Mouse (Mus musculus): Measurements from ENCODE around the gene Pla2g2f.

Gene Pla2g2f

DNA sequence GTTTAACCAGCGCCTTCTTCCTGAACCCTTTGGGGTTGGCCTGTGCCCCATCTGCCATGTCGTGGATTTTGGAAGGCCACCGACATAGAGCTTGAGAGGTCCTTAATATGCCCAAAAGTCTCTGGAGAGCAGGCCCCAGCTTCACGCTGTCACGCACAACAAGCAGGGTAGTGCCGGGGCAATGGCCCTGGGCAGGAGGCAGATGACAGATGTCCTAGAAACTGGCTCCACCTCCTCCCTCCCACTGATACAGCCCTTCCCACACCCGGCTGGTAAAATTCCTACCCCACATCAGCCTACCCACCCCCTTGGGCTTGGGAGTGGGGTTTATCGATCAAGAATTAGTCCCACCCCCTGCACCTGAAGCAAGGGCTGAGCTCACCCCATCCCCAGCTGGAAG is at the start of gene Pla2g2f:
Gene Pla2g2f, minus strand, starts transcription at position 211 of the 400 bp plus-strand sequence.
- no peak for DNase-seq (ENCODE audit: low read depth, low spot score)

DNA sequence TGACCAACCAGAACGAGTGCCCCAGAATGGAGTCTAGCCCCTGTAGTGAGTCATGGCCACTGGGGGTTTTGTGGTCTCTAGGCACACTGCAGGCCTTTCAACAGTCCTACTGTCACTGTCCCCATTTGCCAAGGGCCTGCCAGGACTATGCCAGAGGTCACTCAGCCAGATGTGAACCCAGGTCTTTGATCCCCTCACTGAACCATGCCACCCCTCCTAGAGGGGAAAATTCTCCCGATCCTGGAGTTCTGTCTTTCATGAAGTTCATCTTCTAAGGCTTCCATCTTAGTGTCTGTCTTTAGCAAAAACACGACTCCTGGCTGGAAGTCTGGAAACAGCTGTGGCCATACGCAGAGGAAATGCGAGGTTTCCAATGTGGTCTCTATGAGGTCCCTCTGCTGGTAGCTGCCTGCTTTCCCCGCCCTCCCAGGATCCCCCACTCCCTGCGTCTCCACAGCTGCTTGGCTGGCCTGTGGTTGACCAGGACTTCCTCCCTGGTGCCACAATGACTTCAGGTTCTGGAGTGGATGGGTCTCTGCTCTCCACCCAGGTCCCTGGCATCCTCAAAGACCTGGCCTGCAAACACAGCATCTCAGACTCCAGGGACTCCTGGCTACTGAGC is 49.6 kb upstream of the Pla2g2f start:
- DNase-seq (ENCODE audit: low read depth, low spot score) = no peak

DNA sequence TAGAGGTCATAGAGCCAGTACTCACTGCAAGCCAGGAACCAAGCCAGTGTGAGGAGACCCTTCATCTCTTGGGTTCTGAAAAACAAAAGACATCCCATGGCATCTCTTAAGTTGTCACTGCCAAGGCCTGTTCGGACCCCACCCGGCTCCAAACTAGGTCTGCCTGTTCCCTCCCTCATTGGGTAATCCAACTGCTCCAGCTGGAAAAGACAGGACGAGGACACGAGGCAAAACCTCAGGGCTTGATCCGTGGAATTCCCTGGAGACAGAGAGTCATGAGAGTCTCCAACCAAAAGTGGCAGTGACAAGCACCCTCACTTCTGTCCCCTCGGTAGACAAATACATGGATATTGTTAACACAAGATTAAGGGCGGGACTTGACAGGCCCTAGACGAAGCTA is 48.7 kb upstream of the Pla2g2f start:
- no peak for DNase-seq (ENCODE audit: low read depth, low spot score)

DNA sequence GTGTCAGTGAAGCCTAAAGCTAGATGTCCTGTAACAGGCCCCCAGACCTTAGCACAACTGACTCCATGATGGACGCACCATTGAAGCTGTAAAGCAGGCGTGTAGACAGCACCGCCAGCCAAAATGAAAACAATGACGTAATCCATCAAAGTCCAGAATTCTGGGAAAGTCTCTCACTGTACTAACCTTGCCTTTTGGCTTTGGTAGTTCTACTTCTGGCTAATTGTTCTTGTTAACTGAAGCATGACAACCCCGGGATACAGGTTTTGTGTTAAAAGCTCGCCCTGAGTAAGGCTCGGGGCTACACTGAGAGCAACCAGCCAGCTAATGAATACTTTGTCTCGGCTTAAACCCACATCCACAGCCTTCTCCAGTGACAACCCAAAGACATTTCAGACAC is 47.8 kb upstream of the Pla2g2f start:
- DNase-seq (ENCODE audit: low read depth, low spot score) = no peak

DNA sequence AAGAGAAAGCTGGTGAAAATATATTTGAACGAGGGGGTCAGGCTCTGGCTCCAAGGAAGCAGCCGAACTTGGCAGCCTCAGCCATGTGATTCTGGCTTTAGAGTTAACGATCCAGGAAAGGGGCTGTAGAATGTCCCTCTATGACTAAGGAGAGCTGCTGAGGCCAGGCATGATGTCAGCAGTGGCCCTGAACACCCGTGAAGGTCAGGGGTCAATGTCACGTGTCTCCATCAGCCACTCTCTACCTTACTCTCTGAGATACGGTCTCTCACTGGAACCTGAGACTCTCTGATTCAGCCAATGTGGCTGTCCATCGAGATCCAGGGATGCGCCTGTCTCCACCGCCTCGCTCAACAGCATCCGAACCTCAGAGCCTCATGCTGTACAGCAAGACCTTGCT is 45.5 kb upstream of the Pla2g2f start:
- DNase-seq (ENCODE audit: low read depth, low spot score) = no peak

DNA sequence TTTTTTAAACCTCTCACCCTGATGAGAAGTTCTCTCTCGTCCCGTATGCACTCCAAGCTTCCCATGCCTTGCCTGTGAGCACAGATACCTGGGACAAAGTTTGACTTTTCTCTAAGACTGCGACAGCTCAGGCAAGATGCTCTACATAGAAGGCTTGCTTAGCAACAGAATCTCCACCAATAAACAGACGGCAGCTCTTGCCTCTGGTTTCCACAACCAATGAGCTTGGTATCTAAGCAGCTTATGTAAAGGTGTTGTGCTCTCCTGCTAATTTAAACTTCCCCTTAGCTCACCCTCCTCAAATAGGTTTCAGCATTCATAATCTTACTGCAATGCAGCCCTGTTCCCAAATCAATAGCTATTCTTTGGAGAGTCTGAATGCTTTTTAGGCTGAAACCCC is 44.2 kb upstream of the Pla2g2f start:
- DNase-seq (ENCODE audit: low read depth, low spot score) = no peak

DNA sequence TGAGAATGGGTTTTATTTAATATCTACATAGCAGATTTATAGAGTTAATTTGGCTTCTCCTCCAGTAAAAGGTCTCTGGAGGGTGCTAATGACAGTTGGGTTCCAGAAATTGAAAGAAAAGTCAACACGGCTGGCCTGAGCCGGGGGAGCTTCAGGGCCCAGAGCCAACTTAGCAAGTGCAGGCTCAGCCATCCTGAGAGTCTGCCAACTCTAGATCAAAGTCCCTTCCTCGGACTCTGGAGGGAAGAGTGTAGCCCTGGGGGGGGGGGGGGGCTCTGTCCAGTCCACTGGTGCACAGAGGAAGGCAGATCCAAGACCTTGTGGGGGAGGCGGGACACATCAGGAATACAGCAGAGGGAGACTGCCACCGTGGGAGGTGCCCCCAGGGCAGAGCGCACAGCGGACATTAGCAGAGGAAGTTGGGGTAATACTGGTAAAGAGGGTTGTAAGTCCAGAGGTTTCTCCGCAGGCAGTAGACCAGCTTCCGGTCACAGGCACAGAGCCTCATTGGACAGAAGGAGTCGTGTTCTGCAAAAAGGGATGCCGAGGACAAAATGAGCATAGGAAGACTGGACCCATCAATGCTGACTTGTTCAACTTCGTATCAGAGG is 42.8 kb upstream of the Pla2g2f start:
- no peak for DNase-seq (ENCODE audit: low read depth, low spot score)

DNA sequence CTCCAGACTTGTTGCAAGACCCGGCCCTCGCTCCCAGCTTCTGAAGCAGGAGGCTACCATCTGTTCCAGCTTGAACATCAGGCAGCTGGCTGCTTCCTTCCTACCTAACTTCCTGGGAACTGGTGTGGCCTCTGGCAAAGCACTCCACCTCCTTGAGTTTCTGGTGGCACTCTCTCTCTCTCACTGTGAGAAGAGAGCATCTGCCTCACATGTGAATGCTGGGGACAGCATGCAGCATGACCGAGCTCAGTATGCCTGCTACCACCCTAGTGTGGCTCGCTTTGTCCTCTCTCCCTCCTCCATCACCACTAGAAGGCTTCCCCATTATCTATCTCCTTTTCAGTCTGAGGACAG is 39.8 kb upstream of the Pla2g2f start:
- no peak for DNase-seq (ENCODE audit: low read depth, low spot score)

DNA sequence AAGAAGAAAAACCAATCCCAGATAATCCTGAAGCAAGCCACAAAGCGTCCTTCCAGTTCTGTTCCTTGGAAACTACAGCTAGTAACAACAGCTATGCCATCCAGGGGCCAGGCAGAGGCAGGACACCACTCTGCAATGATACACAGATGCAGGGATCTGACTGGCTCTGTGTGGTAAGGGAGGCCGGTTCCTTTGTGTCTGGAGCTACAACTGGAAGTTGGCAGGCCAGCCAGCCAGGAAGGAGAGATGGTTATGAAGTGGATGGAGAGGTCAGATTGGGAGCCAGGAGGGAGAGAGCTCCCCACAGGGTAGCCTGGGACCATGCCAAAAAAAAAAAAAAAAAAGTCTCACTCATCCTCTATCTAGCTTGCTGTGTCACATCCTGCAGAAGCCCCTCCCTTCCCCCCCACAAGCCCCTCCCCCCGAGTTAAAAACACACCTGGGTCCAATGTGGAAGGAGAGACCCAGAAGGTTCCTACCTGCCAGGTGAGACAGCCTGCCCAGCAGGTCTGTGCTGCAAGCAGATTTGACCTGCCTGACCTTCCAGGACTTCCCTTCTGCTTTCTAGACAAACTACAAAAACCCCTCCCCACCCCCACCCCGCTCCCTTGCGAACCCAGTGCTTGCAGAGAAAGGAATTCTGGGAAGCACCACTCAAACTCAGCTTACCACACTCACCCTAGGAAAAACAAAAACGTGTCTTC is 39.2 kb upstream of the Pla2g2f start:
- no peak for DNase-seq (ENCODE audit: low read depth, low spot score)

DNA sequence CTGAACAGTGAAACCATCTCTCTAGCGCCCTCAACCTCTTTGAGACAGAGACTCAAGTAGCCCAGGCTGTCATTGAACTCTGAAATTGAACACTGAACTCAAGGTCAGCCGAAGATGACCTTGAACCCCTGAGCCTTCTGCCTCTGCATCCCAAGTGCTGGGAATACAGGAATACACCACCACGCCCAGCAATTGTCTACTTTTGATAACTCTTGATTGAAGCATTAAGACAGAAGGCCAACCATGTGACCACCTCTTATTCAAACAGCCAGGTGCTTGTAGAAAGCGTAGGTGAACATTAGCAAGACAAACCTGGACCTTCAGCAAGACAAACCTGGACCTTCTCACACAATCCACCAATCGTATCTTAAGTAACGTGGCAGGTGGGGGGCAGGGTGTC is 36.9 kb upstream of the Pla2g2f start:
- DNase-seq (ENCODE audit: low read depth, low spot score) = no peak

DNA sequence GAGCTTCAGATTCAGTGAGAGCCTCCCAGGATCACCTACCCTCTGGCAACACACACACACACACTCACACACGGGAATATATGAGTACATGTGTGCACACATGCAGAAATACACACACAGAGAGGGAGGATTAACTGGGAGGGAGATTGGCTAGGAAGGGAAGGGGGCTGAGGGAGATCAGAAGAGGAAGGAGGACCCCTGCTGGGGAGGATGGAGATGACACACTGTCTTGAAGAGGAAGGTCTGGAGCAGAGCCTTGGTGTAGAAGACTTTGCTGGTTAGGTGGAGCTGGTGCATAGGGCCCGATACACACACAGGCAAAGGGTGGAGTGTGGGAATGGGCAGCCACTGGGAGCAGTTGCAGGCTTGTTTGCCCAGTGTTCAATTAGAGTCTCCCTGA is 35.9 kb upstream of the Pla2g2f start:
- no peak for DNase-seq (ENCODE audit: low read depth, low spot score)

DNA sequence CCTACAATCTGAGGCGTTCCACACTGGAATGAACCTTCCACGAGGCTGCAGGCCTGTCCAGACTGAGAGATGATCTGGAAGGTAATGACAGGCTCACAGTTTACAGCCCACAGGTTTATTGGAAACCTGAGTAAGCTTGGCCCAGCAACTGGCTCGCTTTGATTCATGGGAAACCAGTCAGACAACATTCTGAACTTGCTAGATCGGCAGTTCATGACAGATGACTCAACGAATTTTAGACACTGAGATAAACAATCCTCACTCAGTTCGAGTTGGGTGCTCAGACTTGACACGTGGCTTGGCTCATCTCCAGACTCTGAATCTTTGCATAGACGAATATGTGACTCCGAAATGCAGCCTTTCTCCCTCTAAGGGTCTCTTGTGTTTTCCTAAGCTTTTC is 35.2 kb upstream of the Pla2g2f start:
- DNase-seq (ENCODE audit: low read depth, low spot score) = peak; percentile 27

DNA sequence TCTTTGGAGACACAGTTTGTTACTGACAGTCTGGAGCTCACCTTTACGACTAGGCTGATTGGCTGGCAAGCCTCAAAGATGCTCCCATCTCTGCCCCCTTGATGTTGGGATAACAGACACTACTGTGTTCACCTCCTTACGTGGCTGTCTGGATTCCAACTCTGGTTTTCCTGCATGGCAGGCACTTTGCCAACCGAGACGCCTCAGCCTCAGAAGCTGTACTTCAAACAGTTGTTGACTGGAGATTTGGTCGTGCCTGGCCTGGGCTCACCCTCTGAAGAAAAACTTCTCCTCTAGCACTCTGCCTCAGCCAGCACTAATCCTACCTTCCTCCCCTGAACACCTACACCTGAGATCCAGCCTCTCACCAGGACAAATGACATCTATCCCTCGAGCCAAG is 34.0 kb upstream of the Pla2g2f start:
- no peak for DNase-seq (ENCODE audit: low read depth, low spot score)

DNA sequence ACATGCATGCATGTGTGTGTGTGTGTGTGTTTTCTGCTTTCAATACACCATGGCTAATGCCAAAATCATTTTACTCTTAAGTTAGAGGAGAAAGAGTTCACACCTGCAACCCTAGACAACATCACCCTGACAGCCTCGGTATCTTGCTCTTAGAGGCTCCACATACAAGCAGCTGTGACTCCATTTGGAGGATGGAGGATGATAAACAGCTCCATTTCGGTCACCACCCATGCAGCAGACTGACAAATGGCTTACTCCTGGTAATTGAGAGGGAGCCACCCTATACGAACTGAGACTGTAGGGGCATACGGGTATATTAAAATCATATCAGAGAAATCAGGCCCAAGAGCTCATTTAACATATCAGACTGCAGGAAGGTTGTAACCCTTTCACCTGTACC is 31.0 kb upstream of the Pla2g2f start:
- no peak for DNase-seq (ENCODE audit: low read depth, low spot score)

DNA sequence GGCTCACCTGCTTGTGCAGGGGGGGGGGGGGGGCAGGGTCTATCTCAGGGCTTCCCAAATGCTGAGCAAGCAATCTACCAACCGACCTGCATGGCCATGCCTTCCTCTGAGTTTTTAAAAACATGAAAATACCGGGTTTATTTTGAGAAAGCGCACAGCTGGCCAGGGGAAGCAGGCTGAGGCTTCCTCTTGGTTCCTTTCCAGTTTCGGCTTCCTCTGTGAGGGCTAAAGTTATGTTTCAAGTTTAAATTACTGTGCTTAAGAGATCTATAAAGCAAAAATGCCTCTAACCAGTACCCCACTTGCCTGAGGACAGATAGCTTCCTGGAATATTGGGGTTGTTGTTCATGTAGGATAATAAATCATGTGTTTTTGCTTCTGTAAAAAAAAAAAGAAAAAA is 28.7 kb upstream of the Pla2g2f start:
- DNase-seq (ENCODE audit: low read depth, low spot score) = no peak

DNA sequence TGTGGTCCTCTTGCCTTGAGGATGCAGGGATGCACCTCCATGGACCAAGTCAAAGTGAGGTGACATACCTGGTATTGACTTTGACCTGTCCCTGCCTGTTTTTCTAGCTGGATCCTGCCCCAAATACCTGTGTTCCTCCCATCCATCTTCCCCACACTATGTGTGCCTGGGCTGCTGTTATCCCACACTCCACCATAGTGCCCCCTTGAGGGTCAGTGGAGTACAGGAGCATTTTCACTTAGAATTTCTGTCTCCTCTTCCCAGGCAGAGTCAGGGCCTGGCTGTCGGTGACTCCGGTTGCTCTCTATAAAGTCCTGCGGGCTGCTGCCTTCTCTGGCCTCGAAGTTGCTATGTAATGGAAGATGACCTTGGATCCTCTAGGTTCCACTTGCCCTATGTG is 28.3 kb upstream of the Pla2g2f start:
- no peak for DNase-seq (ENCODE audit: low read depth, low spot score)

DNA sequence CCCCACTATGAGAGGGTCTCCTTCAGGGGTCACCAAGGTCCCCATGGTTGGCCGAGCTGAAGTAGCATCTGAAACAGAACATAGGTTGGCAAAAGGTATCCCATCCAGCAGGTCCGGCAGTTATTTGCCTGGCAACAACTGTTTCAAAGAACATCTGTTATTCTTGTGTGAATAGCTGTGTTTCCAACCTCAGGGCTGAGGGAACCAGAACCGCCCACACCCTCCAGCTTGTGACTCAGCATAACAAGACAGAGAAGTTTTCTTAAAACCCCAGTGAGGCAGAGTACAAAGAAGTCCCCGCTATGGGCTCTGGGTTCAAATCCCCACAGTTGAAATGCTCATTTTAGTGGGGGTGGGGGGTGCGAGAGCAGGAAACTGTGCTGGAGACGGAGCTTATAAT is 24.7 kb upstream of the Pla2g2f start:
- DNase-seq (ENCODE audit: low read depth, low spot score) = no peak

DNA sequence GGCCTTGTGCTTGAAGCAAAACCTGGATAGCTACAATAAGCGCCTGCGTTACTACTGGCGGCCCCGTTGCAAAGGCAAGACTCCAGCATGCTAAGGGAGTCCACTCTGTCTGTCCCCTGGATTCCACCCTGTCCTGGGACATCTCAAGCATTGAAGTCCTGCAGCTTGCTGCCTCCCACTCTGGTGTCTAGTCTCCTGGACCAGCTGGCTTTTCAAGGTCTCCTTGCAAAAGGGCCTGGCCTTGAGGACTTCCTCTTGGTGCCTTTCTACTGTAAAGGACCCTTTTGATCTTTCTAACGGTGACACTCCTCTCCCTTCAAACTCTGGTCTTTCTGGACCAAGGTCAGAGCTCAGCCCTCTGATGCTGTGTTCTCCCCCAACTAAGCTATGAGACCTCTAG is 22.9 kb upstream of the Pla2g2f start:
- no peak for DNase-seq (ENCODE audit: low read depth, low spot score)

DNA sequence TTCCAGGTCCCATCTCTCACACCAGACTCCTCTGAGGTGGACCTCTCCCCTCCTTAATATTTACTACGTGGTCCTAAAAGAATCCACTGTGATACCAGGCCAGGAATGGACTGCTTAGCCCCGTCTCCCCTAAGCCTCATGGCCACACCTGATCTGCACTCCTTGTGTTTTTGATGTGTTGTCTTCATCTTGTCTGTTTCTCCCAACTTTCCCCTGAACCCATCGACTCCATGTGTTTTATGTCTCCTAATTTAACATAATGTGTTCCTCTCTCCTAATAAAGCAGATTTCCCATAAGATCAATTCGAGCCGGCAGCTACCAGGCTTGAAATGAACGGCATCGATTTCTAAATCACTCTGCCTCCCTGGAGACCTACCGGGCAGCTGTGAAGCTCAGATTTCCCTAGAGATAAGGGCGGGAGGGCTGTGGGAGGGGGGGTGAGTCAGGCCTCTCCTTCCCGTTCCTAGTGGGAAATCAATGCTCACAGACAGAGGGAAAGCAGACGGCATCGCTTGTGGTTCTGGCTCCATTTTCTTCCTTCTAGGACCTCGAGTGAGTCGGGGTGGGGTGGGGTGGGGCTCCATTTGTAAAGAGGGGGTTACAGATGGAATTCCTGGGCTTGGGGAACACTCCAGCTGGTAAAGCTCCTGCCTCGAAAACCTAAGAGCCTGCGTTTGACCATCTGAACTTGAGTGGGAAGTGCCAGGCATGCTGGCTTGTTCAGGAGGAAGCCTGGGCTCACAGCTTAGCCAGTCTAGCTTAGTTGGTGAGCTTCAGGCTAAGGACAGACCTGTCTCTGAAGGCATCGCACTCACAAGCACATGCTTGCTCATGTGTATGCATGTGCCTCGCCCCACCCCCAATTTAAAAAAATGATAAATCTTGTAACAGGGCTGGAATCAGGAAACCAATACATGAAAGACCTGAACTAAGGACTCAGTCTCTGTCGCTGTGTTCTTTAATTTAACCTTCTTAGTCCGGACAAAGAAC is 20.3 kb upstream of the Pla2g2f start:
- DNase-seq (ENCODE audit: low read depth, low spot score) = no peak

DNA sequence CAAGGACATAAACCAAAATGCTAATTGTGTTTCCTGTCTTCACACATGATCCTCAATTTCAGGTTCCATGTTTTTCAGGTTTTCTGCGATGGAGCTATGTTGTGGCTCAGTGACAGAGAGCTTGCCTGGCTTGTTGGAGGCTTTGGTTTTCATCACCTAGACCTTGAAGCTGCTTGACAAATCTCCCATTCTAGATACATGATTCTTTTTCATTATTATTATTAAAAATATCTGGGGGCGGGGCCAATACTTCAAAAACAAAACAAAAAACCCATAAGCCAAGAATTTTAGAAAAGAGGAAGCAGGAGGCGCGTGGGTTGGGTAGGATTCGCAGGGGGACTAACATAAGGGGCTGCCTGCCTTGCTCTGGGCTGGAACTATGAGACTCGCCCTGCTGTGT is 18.0 kb upstream of the Pla2g2f start, which contains the start of gene Pla2g2d:
Gene Pla2g2d, plus strand, starts transcription at position 301 of the 400 bp plus-strand sequence.
- no peak for DNase-seq (ENCODE audit: low read depth, low spot score)

DNA sequence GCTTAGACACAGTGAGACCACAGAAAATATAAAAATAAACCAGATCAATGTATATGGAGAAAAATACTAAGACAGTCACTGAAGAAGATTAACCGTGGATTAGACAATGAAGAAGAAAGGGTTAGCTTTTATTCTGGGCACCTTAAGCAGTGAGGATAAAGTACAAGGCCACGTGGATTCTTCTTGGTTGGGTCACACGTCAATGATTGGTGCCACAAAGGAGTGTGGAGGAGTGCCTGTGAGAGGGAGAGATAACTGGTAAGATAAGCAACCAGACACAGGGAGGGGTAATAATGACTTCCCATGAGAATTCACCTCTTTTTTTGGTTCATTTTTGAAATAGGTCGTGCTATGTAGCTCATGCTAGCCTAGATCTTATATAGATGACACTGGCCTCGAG is 15.0 kb upstream of the Pla2g2f start:
- DNase-seq (ENCODE audit: low read depth, low spot score) = no peak

DNA sequence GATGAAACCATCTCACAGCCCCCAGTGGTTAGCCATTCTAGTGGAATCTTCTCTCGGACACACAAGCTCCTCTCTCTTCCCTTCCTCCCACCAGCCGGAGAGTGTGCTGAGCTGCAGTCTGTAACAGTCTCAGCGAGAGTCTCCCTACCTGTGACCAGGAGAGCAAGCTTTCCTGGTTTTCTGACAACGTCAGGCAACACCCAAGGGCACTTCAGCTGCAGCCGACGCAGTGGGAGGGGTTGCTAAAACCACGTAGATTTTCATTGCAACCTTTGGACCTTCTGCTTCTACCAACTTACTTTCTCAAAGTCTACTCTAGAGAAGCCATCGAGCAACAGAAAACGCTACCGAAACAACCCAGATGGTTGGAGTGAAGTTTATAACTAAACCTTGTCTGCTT is 14.5 kb upstream of the Pla2g2f start:
- no peak for DNase-seq (ENCODE audit: low read depth, low spot score)
